In the genomic region with DNA sequence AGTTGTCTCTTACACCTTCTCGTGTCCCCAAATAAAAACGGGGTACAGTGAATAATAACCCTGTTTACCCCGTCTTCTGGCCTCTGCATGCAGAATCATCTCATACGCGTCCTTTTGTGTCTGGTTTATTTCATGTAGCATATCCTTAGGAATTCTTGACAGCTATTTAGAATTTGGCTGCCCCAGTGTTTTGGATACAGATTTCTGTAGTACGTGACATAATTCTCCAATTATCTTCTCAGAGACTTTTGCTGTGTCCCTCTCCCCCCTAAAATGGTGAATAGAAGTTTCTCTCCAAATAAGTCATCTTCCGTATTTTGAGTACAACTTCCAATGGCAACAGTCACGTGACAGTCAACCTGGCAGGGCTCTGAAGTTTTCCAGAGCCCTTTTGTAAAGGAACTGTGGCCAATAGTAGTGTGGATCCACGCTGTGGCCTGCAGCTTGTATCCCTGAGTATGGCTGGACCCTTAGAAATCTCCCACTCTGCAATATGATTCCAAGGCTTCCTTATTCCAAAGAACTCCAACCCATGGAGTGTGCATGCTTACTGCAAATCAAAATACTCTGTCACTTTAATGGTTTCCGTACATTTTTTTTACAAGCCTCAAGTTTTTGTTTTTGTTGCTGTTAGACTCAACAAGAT, we compare ENCODE assay signal across 18 mouse cellular contexts.
DNase-seq lines count a peak whose midpoint lies in the region; ATAC-seq and TF ChIP-seq lines count a peak whose summit lies in the region.
"Had no signal": no experiment of that assay in that cellular context is flagged by ENCODE, and none has a peak within 500 bp of the region (broad histone marks: within the 10 kb centered on the region; RNA-seq: fewer than 3 reads in every experiment).

No protein-coding gene starts in this region.

- TF ChIP-seq POLR2A in liver, adult 2 months (IDR thresholded peaks at IDR 0.05; ENCODE audit: extremely low read depth, insufficient read depth, low read length), result no peak

- no peak overlapping the region for H3K4me2 ChIP-seq in kidney, embryonic 15.5 days
- H3K4me2 ChIP-seq: embryonic facial prominence, embryonic 12.5 days; hindbrain, embryonic 13.5 days; liver, embryonic 11.5 days; lung, embryonic 15.5 days; midbrain, embryonic 15.5 days had no signal

- no peak for ATAC-seq in kidney, embryonic 15.5 days (replicated peaks; ENCODE audit: low FRiP score)
- ATAC-seq: forebrain, postnatal 0 days; inflammation-experienced regulatory T-cells, adult 6 months; midbrain, embryonic 15.5 days had no signal

- TF ChIP-seq CTCF in liver, adult 2 months (IDR thresholded peaks at IDR 0.05; ENCODE audit: low read depth, low read length), result no peak

- H3K27ac ChIP-seq in kidney, embryonic 15.5 days, result 0 out of 2 replicates have a peak overlapping the region, but pooled peaks have one; percentile 28
- no peak overlapping the region for H3K27ac ChIP-seq in liver, adult 2 months (replicated peaks; ENCODE audit: insufficient read depth, low read depth, low read length)
- H3K27ac ChIP-seq: embryonic facial prominence, embryonic 12.5 days; gastrocnemius, adult 2 months; hindbrain, embryonic 13.5 days; lung, embryonic 15.5 days; midbrain, embryonic 15.5 days had no signal

- H3K36me3 ChIP-seq in kidney, embryonic 15.5 days, result no peaks in the 10 kb centered on the region
- H3K36me3 ChIP-seq in liver, adult 2 months (ENCODE audit: control insufficient read depth, insufficient read depth, low read length), result no peaks in the 10 kb centered on the region
- H3K36me3 ChIP-seq: embryonic facial prominence, embryonic 12.5 days; hindbrain, embryonic 13.5 days; lung, embryonic 15.5 days; midbrain, embryonic 15.5 days had no signal

- H3K27me3 ChIP-seq in kidney, embryonic 15.5 days, result no peaks in the 10 kb centered on the region
- no peaks in the 10 kb centered on the region for H3K27me3 ChIP-seq in liver, adult 2 months (ENCODE audit: control insufficient read depth, insufficient read depth, low read length)
- H3K27me3 ChIP-seq: embryonic facial prominence, embryonic 12.5 days; hindbrain, embryonic 13.5 days; lung, embryonic 15.5 days; midbrain, embryonic 15.5 days had no signal

- no peaks in the 10 kb centered on the region for H3K4me1 ChIP-seq in kidney, embryonic 15.5 days
- no peaks in the 10 kb centered on the region for H3K4me1 ChIP-seq in liver, adult 2 months (ENCODE audit: control insufficient read depth, insufficient read depth, low read length)
- H3K4me1 ChIP-seq: hindbrain, embryonic 13.5 days; lung, embryonic 15.5 days; midbrain, embryonic 15.5 days had no signal

- no peaks in the 10 kb centered on the region for H3K9me3 ChIP-seq in kidney, embryonic 15.5 days (replicated peaks)
- H3K9me3 ChIP-seq: embryonic facial prominence, embryonic 12.5 days; hindbrain, embryonic 13.5 days; lung, embryonic 15.5 days; midbrain, embryonic 15.5 days had no signal

- DNase-seq in kidney, postnatal 36 days, result no peak
- peak; percentile 8 for DNase-seq in liver, adult 2 months (ENCODE audit: extremely low read depth, low read depth, low spot score)
- no peak for DNase-seq in liver
- peak; percentile 33 for DNase-seq in heart, postnatal 4 days
- peak; percentile 5 for DNase-seq in lung, postnatal 14 days
- no peak for DNase-seq in cerebellum, adult 8-10 months
- DNase-seq: cerebellum, adult 9-10 months; forebrain, postnatal 0 days; gastrocnemius, adult 2 months; thymus, postnatal 4 days had no signal

- WGBS in kidney, embryonic 15.5 days, result 74% methylated on average over 10 of the region's 10 CpGs
- 80% methylated on average over 10 of the region's 10 CpGs for WGBS in liver, adult 2 months

- H3K9ac ChIP-seq in kidney, embryonic 15.5 days, result no peak overlapping the region
- no peak overlapping the region for H3K9ac ChIP-seq in liver, adult 2 months (ENCODE audit: low read depth, low read length)
- H3K9ac ChIP-seq: embryonic facial prominence, embryonic 12.5 days; forebrain, postnatal 0 days; hindbrain, embryonic 13.5 days; lung, embryonic 15.5 days; midbrain, embryonic 15.5 days had no signal

- H3K79me2 ChIP-seq in liver, adult 2 months (ENCODE audit: control insufficient read depth, insufficient read depth, low read length), result no peaks in the 10 kb centered on the region

- H3K4me3 ChIP-seq in kidney, embryonic 15.5 days (replicated peaks), result no peak overlapping the region
- H3K4me3 ChIP-seq in liver, adult 2 months (ENCODE audit: insufficient read depth, low read depth, low read length), result no peak overlapping the region
- H3K4me3 ChIP-seq: embryonic facial prominence, embryonic 12.5 days; gastrocnemius, adult 2 months; hindbrain, embryonic 13.5 days; lung, embryonic 15.5 days; midbrain, embryonic 15.5 days; myocyte had no signal

Comparison
In these comparisons a context has a peak if more than half of its experiments do, and no peak if none do; other contexts are left out.
1. DNase-seq: peak in liver, adult 2 months (single experiment), heart, postnatal 4 days (single experiment) and lung, postnatal 14 days (single experiment); none in kidney, postnatal 36 days (0 of 2), liver (single experiment) and cerebellum, adult 8-10 months (single experiment).